Mouse (Mus musculus) retina, adult 2 months (tissue): ENCODE results near the gene Dcdc2c.
A peak's percentile ranks its signal among the peaks of the same experiment; 100 is the strongest.

Experiments used
- DNase-seq: peaks from one replicate; pipeline ENCODE4 v3.0.0-alpha.2; 2012; ENCODE audit warnings: low read depth, low spot score

The Dcdc2c gene

GRCm38 (mm10) chr12:28458786-28459185, 93.4 kb downstream of the Dcdc2c start:
- no peak for DNase-seq

DNA sequence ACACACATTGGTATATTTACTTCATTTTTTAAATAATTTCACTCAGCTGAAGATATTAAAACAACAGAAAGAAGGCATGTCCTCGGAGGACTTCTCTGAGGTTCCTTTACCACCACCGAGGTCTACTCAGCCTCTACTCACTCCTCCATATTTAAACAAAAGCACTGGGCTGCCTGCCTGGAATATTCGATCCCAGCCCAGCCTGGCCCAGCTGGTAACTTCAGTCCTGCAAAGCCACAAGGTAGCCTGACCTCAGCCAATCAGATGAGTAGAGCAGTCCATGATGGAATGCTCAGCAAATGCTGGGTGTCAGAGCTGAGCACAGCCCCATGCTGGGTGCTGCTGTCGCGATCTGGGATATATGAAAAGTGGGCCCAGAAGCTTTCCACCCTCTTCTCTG, 115.7 kb downstream of the Dcdc2c start:
- DNase-seq: no peak

DNA sequence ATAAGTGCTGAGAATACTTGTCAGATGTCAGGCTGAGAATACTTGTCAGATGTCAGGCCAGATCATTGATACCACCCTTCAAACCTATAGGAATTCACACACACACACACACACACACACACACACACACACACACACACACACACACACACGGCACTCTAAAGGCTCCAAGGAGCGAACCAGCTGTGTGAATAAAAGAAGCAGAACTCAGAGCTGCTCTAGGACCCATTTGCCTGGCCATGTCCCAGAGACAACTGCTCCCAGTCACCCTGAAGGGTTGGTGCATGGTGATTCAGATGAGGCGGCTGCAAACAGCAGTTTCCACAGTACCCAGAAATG, 119.5 kb downstream of the Dcdc2c start:
- no peak for DNase-seq

- peak; percentile 34 for DNase-seq
These were observed 120.1 kb downstream of the Dcdc2c start for GRCm38 (mm10) chr12:28431832-28432728.

DNA sequence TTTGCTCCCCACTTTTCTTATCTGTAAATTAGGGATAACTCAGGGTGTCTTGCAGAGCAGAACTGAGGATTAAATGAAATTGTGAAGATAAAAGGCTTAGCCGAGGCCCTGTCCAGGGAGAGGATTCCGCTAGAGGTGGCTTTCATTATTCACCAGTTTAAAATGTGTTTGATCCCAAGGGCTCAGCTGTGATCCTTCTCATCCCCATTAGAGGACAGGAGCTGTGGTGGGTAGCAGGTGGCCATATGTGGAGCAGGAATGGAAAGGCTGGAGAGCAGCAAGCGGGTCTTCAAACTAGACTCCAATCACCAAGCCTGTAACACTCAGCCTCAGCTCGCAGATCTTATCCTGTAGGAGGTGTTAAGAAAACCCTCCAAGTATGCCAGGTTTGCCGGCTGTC, 122.3 kb downstream of the Dcdc2c start:
- DNase-seq: no peak

DNA sequence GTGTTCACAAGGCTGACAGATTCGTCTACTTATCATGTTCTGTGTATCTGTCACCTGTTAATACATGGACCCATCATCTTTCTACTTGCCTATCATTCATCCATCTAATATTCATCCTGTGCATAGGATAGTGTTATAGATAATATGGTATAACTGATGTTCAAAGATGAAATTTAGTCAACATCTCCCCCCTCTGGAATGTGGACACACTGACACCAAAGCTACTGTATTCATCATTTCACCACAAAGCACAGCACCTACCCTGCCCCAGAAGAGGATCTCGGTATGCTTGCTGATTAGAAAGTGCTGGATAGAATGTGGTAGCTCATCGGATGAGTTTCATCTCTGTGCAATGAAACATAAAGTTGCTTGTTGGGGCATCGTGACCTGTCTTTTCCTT, 135.2 kb downstream of the Dcdc2c start:
- DNase-seq: no peak

GRCm38 (mm10) chr12:28407656-28408405, 144.4 kb downstream of the Dcdc2c start:
- no peak for DNase-seq

- no peak for DNase-seq
These were observed 149.9 kb downstream of the Dcdc2c start for GRCm38 (mm10) chr12:28402256-28402655.

DNA sequence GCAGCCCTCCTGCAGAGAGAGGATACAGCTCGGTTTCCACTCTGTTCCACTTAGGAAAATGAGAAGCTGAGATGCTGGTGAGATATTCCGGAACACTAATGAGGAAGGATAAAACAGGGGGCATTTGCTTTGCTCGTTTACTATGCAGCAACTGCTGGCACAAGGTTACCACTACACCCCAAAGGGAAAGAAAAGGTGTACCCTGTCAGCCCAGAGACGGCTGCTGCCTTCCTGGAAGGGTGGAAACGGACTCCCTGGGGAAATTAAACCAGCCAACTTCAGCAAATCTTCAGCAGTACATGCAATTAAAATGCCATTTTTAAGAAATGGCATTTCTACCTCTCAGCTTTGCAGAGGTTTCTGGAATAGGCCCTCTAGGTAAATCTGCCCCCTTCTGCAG, 150.8 kb downstream of the Dcdc2c start:
- no peak for DNase-seq

DNA sequence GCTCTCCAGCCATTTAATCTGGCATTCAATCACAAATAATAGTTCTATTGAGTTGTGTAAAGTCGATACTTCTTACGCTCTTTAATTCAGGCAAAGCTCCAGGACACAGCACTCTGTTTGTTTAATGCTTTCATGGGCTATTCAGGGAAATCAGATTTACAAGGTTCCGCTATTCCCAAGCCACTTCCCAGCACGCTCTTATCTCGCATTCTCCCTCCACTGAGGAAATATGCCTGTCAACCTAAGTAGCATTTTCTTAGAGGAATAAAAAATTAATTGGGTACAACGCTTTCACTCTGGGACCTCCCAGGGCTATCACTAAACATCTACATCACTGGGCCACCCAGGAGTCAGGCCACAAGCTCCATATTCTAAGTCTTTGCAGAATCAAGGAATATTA, 160.1 kb downstream of the Dcdc2c start:
- DNase-seq: no peak
